Mouse (Mus musculus) hindbrain, embryonic 11.5 days (tissue): Measurements from ENCODE around the gene Gm47995. TPM values are rescaled to one million over a fixed set of nuclear protein-coding genes. Genes with fewer than 3 reads are reported as not detected.
A peak's percentile ranks its signal among the peaks of the same experiment; 100 is the strongest.

Experiments used
- ATAC-seq: fragments of 200-750 bp; cut with Nextera tagmentation; 2 replicates; pipeline ENCODE4 v1.8.0; 2017; ENCODE audit warnings: mild to moderate bottlenecking, moderate TSS enrichment, moderate library complexity; ENCODE audit not compliant: low FRiP score
- DNase-seq: peaks from one replicate; pipeline ENCODE4 v3.0.0-alpha.2; 2015; ENCODE audit warnings: low spot score
- H3K27ac ChIP-seq: fragments of 300-500 bp; sonication (generic); 2 replicates; pipeline ENCODE4 v1.5.1; 2014; ENCODE audit warnings: mild to moderate bottlenecking, low read depth, low read length
- H3K27me3 ChIP-seq: fragments of 300-500 bp; sonication (generic); 2 replicates; pipeline ENCODE4 v1.6.1; 2014; ENCODE audit warnings: mild to moderate bottlenecking, low read length, moderate library complexity, mixed read lengths; ENCODE audit not compliant: control insufficient read depth, insufficient read depth
- H3K36me3 ChIP-seq: fragments of 300-500 bp; sonication (generic); 2 replicates; pipeline ENCODE4 v1.6.1; 2014; ENCODE audit warnings: mild to moderate bottlenecking, low read length, moderate library complexity, mixed read lengths; ENCODE audit not compliant: control insufficient read depth, insufficient read depth
- H3K4me1 ChIP-seq: fragments of 300-500 bp; sonication (generic); replicated peaks from 2 replicates; pipeline ENCODE4 v1.6.1; 2014; ENCODE audit warnings: low read length, mixed read lengths; ENCODE audit not compliant: control insufficient read depth, insufficient read depth
- H3K4me2 ChIP-seq: fragments of 300-500 bp; sonication (generic); replicated peaks from 2 replicates; pipeline ENCODE4 v1.6.1; 2014; ENCODE audit warnings: mild to moderate bottlenecking, low read depth, low read length
- H3K4me3 ChIP-seq: fragments of 300-500 bp; sonication (generic); 2 replicates; pipeline ENCODE4 v1.5.1; 2014; ENCODE audit warnings: low read depth, low read length
- H3K9ac ChIP-seq: fragments of 300-500 bp; sonication (generic); 2 replicates; pipeline ENCODE4 v1.6.1; 2014; ENCODE audit warnings: low read depth, low read length
- H3K9me3 ChIP-seq: fragments of 300-500 bp; sonication (generic); 2 replicates; pipeline ENCODE4 v1.6.1; 2016; ENCODE audit warnings: low read length; ENCODE audit not compliant: control insufficient read depth
- WGBS: fragments of 180-500 bp; shearing (Covaris S2); extraction: QIAGEN DNeasy Blood & Tissue Kit; methylation state at CpG from one replicate; pipeline ENCODE4 v1.1.7; 2014; 5-methylcytosine and 5-hydroxymethylcytosine counted together
- polyA plus RNA-seq: library from polyadenylated mRNA; unstranded; fragments of >200 nt; fragmentation: Nextera tagmentation; extraction: Ambion mirVana; gene quantifications from 2 replicates; pipeline ENCODE4 v1.2.1, GENCODE M21; 2014

Gene Gm47995
- polyA plus RNA-seq, 1 experiment from 2014 or later: not detected

DNA sequence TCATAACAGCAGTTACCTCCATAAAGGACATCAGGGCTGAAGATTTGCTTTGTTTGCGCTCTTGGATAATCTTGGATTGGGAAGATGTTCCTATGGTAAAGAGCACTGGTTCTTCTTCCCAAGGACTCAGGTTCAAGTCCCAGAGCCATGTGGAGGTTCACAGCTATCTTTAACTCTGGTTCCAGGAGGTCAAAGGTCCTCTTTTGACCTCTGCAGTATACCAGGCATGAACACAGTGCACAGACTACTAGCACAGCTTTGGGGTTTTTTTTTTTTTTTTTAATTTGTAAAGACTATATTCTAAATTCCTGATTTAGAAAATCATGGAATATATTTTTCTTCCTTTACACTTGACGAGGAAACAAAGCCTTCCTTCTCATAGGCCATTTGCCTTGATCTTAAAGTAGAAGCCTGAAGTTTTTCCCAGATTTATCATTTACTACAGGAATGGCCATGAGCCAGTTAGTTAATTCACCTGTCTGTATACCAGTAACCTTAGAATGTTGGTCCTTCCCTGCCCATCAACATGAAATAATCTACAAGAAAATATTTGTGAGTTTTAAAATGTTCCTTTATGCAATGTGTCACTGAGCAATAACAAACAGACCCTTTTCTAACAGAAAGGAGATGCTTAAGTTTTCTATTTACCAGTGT, 39.3 kb upstream of the Gm47995 start:
- no peak for ATAC-seq
- DNase-seq: no peak
- WGBS: 88% methylated on average over 2 of the region's 2 CpGs

DNA sequence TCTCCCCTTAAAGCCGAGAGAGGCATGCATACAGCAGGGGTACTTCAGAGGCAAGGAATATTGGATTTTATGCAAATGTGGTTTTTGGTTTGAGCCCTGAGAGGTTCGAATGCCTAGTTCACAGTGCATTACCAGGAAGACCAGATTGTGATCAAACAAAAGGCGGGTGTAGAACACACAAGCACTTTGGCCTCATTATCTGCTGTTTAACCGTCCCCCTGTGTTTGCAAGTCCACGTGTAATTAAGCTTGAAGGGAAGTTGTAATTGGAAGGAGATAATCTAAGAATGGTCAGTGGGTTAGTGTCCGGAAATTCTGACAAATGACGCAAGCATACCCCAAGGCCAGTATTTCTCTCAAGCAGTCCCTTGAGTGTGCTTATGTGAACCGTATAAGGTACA, 32.2 kb upstream of the Gm47995 start:
- 51% methylated on average over 8 of the region's 8 CpGs for WGBS
- no peaks in the 10 kb centered on the region for H3K9me3 ChIP-seq
- H3K27ac ChIP-seq: no peak overlapping the region
- no peak overlapping the region for H3K4me2 ChIP-seq
- H3K9ac ChIP-seq: no peak overlapping the region
- H3K4me1 ChIP-seq: peaks cover 2% of the 10 kb centered on the region; the same call in 1 of the 2 replicates
- DNase-seq (no peak), ATAC-seq (no peak)
- no peaks in the 10 kb centered on the region for H3K36me3 ChIP-seq
- no peaks in the 10 kb centered on the region for H3K27me3 ChIP-seq
- no peak overlapping the region for H3K4me3 ChIP-seq

More for the DNA sequence above, 39.3 kb upstream of the Gm47995 start:
- H3K27ac ChIP-seq: no peak overlapping the region
- H3K36me3 ChIP-seq: no peaks in the 10 kb centered on the region
- no peaks in the 10 kb centered on the region for H3K9me3 ChIP-seq
- H3K27me3 ChIP-seq: no peaks in the 10 kb centered on the region
- no peak overlapping the region for H3K9ac ChIP-seq
- H3K4me1 ChIP-seq: no peaks in the 10 kb centered on the region
- no peak overlapping the region for H3K4me2 ChIP-seq
- H3K4me3 ChIP-seq: no peak overlapping the region

GRCm38 (mm10) chr1:151167297-151168047, 30.8 kb upstream of the Gm47995 start:
- peaks cover 2% of the 10 kb centered on the region; the same call in 1 of the 2 replicates for H3K4me1 ChIP-seq
- DNase-seq (peak; percentile 29), ATAC-seq (peak; percentile 60)
- no peak overlapping the region for H3K4me2 ChIP-seq
- no peaks in the 10 kb centered on the region for H3K27me3 ChIP-seq
- no peak overlapping the region for H3K9ac ChIP-seq
- H3K36me3 ChIP-seq: no peaks in the 10 kb centered on the region
- peak overlapping the region; percentile 58; the same call in 1 of the 2 replicates for H3K27ac ChIP-seq
- 26% methylated on average over 12 of the region's 12 CpGs for WGBS
- H3K9me3 ChIP-seq: no peaks in the 10 kb centered on the region
- H3K4me3 ChIP-seq: no peak overlapping the region

DNA sequence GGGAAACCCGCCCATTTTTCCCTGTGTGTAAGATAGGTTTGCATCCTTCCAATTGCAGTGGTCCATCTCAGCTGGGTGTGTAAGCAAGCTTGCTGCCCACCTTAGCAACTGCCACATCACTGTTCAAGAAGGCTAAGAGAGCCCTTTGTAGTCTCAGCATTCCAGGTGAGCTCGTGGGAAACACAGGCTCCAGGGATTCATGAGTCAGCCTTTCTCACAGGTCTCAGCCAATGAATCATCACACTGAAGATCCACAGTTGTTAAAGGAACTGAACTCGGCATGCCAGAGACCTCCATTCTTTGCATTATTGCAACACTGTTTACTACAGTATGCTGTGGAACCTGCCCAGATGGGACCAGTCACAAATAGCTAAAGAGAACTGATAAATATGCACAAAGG, 29.6 kb upstream of the Gm47995 start:
- 83% methylated on average over 3 of the region's 3 CpGs for WGBS
- no peaks in the 10 kb centered on the region for H3K9me3 ChIP-seq
- no peak overlapping the region for H3K4me3 ChIP-seq
- ATAC-seq: no peak
- no peak overlapping the region for H3K9ac ChIP-seq
- no peak overlapping the region for H3K27ac ChIP-seq
- no peaks in the 10 kb centered on the region for H3K27me3 ChIP-seq
- H3K4me1 ChIP-seq: peaks cover 2% of the 10 kb centered on the region; the same call in 1 of the 2 replicates
- no peaks in the 10 kb centered on the region for H3K36me3 ChIP-seq
- H3K4me2 ChIP-seq: no peak overlapping the region
- DNase-seq: no peak

- no peak for ATAC-seq
- H3K9me3 ChIP-seq: no peaks in the 10 kb centered on the region
- no peak for DNase-seq
- no peak overlapping the region for H3K4me2 ChIP-seq
- peaks cover 2% of the 10 kb centered on the region; the same call in 1 of the 2 replicates for H3K4me1 ChIP-seq
- H3K27me3 ChIP-seq: no peaks in the 10 kb centered on the region
- H3K4me3 ChIP-seq: no peak overlapping the region
- H3K27ac ChIP-seq: no peak overlapping the region
- H3K36me3 ChIP-seq: no peaks in the 10 kb centered on the region
- no peak overlapping the region for H3K9ac ChIP-seq
- 80% methylated on average over 2 of the region's 2 CpGs for WGBS
Observed at GRCm38 (mm10) chr1:151171572-151172461, 26.4 kb upstream of the Gm47995 start.

GRCm38 (mm10) chr1:151177030-151177936, 21.0 kb upstream of the Gm47995 start:
- Histone ChIP-seq H3K27me3 (no peaks in the 10 kb centered on the region), H3K4me3 (peak overlapping the region; percentile 6; the same call in 1 of the 2 replicates), H3K4me1 (peaks cover 3% of the 10 kb centered on the region), H3K36me3 (no peaks in the 10 kb centered on the region), H3K4me2 (peak overlapping the region; percentile 37), H3K9me3 (no peaks in the 10 kb centered on the region), H3K9ac (peak overlapping the region; percentile 15; the same call in 1 of the 2 replicates), H3K27ac (0 out of 2 replicates have a peak overlapping the region, but pooled peaks have one; percentile 10)
- ATAC-seq (peak; percentile 75), DNase-seq (peak; percentile 51)
- WGBS: 4% methylated on average over 10 of the region's 10 CpGs

DNA sequence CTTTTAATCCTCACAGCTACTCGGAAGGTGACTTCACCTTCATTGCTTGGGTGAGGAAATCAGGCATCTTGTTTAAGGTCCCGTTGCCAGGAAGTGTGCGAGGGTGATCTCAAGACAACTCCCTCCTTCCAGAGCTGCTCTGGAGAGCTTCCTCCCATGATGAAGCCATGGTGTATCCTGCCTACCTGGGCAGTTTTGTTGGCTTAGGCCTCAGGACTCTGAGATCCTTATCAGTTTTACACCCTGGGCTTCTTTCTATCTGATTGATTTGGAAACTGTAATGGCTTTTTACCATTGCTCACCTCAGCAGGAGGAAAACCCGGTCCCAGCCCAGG, 20.3 kb upstream of the Gm47995 start:
- H3K9me3 ChIP-seq: no peaks in the 10 kb centered on the region
- no peaks in the 10 kb centered on the region for H3K27me3 ChIP-seq
- 0 out of 2 replicates have a peak overlapping the region, but pooled peaks have one; percentile 10 for H3K27ac ChIP-seq
- H3K9ac ChIP-seq: peak overlapping the region; percentile 15; the same call in 1 of the 2 replicates
- peak; percentile 34; the same call in 1 of the 2 replicates for ATAC-seq
- peak overlapping the region; percentile 6; the same call in 1 of the 2 replicates for H3K4me3 ChIP-seq
- no peak for DNase-seq
- peak overlapping the region; percentile 37 for H3K4me2 ChIP-seq
- peaks cover 3% of the 10 kb centered on the region for H3K4me1 ChIP-seq
- H3K36me3 ChIP-seq: no peaks in the 10 kb centered on the region
- WGBS: 14% methylated on average over 4 of the region's 4 CpGs
